Mouse (Mus musculus) ES-E14 (cell line): ENCODE results near the gene Eya2. TPM values are rescaled to one million over a fixed set of nuclear protein-coding genes. Genes with fewer than 3 reads are reported as not detected.

ENCODE experiments used
- DNase-seq: peaks from one replicate; pipeline ENCODE4 v3.0.0-alpha.2; 2013; ENCODE audit warnings: low read depth, low spot score
- H3K27ac ChIP-seq: 2 replicates; pipeline ENCODE4 v1.5.1; 2012; ENCODE audit warnings: low read depth, mild to moderate bottlenecking, low read length, moderate library complexity, mixed read lengths; ENCODE audit not compliant: poor library complexity, insufficient read depth, severe bottlenecking
- H3K36me3 ChIP-seq: 2 replicates; pipeline ENCODE4 v1.6.1; 2012; ENCODE audit warnings: mild to moderate bottlenecking, low read length, moderate library complexity, mixed read lengths; ENCODE audit not compliant: control insufficient read depth, poor library complexity, insufficient read depth, severe bottlenecking
- H3K4me1 ChIP-seq, 2 experiments: fragments of 150-350 bp in 1 of 2; sonication (generic) in 1 of 2; 2 replicates each; pipeline ENCODE4 v1.6.1; 2012; ENCODE audit warnings: low read length in 2 of 2, mild to moderate bottlenecking in 1 of 2, mixed read lengths in 1 of 2; ENCODE audit not compliant: control insufficient read depth in 2 of 2, insufficient read depth in 2 of 2, poor library complexity in 1 of 2
- H3K4me3 ChIP-seq, 2 experiments: fragments of 150-350 bp in 1 of 2; sonication (generic) in 1 of 2; 2 replicates each; pipeline ENCODE4 v1.5.1; 2012; ENCODE audit warnings: low read length in 2 of 2, low read depth in 1 of 2, mild to moderate bottlenecking in 1 of 2, mixed read lengths in 1 of 2; ENCODE audit not compliant: insufficient read depth in 1 of 2, poor library complexity in 1 of 2, severe bottlenecking in 1 of 2
- H3K9ac ChIP-seq: 2 replicates; pipeline ENCODE4 v1.6.1; 2012; ENCODE audit warnings: low read depth, mild to moderate bottlenecking, low read length, mixed read lengths; ENCODE audit not compliant: poor library complexity, insufficient read depth, severe bottlenecking
- H3K9me3 ChIP-seq: fragments of 150-350 bp; sonication (generic); 2 replicates; pipeline ENCODE4 v1.6.1; 2012; ENCODE audit warnings: low read depth, mild to moderate bottlenecking, low read length; ENCODE audit not compliant: control insufficient read depth, insufficient read depth
- CHD2 ChIP-seq: IDR thresholded peaks from 2 replicates; pipeline ENCODE4 v1.6.1; 2014; ENCODE audit warnings: mild to moderate bottlenecking, low read depth, low read length, inconsistent platforms
- HCFC1 ChIP-seq: IDR thresholded peaks from 2 replicates; pipeline ENCODE4 v1.6.1; 2012; ENCODE audit warnings: low read length, inconsistent platforms, borderline replicate concordance; ENCODE audit not compliant: insufficient read depth
- MAFK ChIP-seq: IDR thresholded peaks from 2 replicates; pipeline ENCODE4 v1.6.1; 2014; ENCODE audit warnings: mild to moderate bottlenecking, low read depth, low read length, inconsistent platforms; ENCODE audit not compliant: insufficient read depth
- ZC3H11A ChIP-seq: IDR thresholded peaks from 2 replicates; pipeline ENCODE4 v1.6.1; 2012; ENCODE audit warnings: low read depth, mild to moderate bottlenecking, inconsistent platforms, low read length, borderline replicate concordance
- ZNF384 ChIP-seq: IDR thresholded peaks from 2 replicates; pipeline ENCODE4 v1.6.1; 2012; ENCODE audit warnings: low read depth, low read length, inconsistent platforms
- in situ Hi-C, 2 experiments: fragments of 600-800 bp; cut with MboI; formaldehyde crosslinking; loops; one replicate each; pipeline ENCODE4 v1.15.1; 2025; ENCODE audit warnings: low sequenced_read_pairs in 2 of 2, inconsistent platforms in 1 of 2; ENCODE audit not compliant: unreplicated experiment in 2 of 2
- total RNA-seq: library from RNA; depleted of rRNA; stranded (reverse); fragments of 300-350 nt; gene quantifications from 2 replicates; pipeline ENCODE4 v1.2.3, GENCODE M21; 2012

Gene Eya2
- total RNA-seq, 1 experiment, result 0.40 TPM

- DNase-seq, result no peak
- TF ChIP-seq ZNF384, result no peak
- TF ChIP-seq HCFC1, result no peak
- TF ChIP-seq MAFK, result no peak
- TF ChIP-seq ZC3H11A, result no peak
- no peak for TF ChIP-seq CHD2
- in situ Hi-C loops, result no loop called here
- Histone ChIP-seq H3K27ac (no peak overlapping the region), H3K4me1 (no peaks in the 10 kb centered on the region; a peak in 1 of 4 replicates), H3K36me3 (no peaks in the 10 kb centered on the region), H3K4me3 (no peak overlapping the region), H3K9me3 (no peaks in the 10 kb centered on the region), H3K9ac (no peak overlapping the region)
Observed at GRCm38 (mm10) chr2:165554066-165554465, 40.8 kb upstream of the Eya2 start.

GRCm38 (mm10) chr2:165557278-165557677 lies 37.6 kb upstream of the Eya2 start:
- in situ Hi-C loops, result no loop called here
- Histone ChIP-seq H3K4me3 (no peak overlapping the region), H3K27ac (no peak overlapping the region), H3K9me3 (no peaks in the 10 kb centered on the region), H3K4me1 (no peaks in the 10 kb centered on the region; a peak in 1 of 4 replicates), H3K36me3 (no peaks in the 10 kb centered on the region), H3K9ac (no peak overlapping the region)
- DNase-seq, result no peak
- TF ChIP-seq CHD2 (no peak), ZC3H11A (no peak), HCFC1 (no peak), ZNF384 (no peak), MAFK (no peak)

- H3K4me1 ChIP-seq, result no peaks in the 10 kb centered on the region; a peak in 1 of 4 replicates
- H3K36me3 ChIP-seq, result no peaks in the 10 kb centered on the region
- H3K27ac ChIP-seq, result no peak overlapping the region
- H3K9ac ChIP-seq, result no peak overlapping the region
- in situ Hi-C loops, result no loop called here
- H3K4me3 ChIP-seq, result no peak overlapping the region
- H3K9me3 ChIP-seq, result no peaks in the 10 kb centered on the region
- TF ChIP-seq ZC3H11A, result no peak
- no peak for TF ChIP-seq MAFK
- no peak for TF ChIP-seq CHD2
- TF ChIP-seq HCFC1, result no peak
- TF ChIP-seq ZNF384, result no peak
- no peak for DNase-seq
Observed at GRCm38 (mm10) chr2:165558916-165559315, 35.9 kb upstream of the Eya2 start.

GRCm38 (mm10) chr2:165559506-165560235 lies 35.2 kb upstream of the Eya2 start:
- no peak overlapping the region for H3K4me3 ChIP-seq
- no peaks in the 10 kb centered on the region for H3K36me3 ChIP-seq
- no peaks in the 10 kb centered on the region for H3K9me3 ChIP-seq
- in situ Hi-C loops, result no loop called here
- no peak overlapping the region for H3K27ac ChIP-seq
- DNase-seq, result no peak
- H3K4me1 ChIP-seq, result no peaks in the 10 kb centered on the region; a peak in 1 of 4 replicates
- TF ChIP-seq CHD2 (no peak), MAFK (no peak), ZNF384 (no peak), HCFC1 (no peak), ZC3H11A (no peak)
- no peak overlapping the region for H3K9ac ChIP-seq
